Mouse (Mus musculus) embryonic facial prominence, embryonic 12.5 days (tissue): Measurements from ENCODE around the gene Cxcr4. TPM values are rescaled to one million over a fixed set of nuclear protein-coding genes. Genes with fewer than 3 reads are reported as not detected.

Source experiments
- ATAC-seq: fragments of 200-750 bp; cut with Nextera tagmentation; 2 replicates; pipeline ENCODE4 v1.8.0; 2017; ENCODE audit not compliant: insufficient number of reproducible peaks, insufficient read depth, low FRiP score, low TSS enrichment
- H3K27ac ChIP-seq: fragments of 300-500 bp; sonication (generic); 2 replicates; pipeline ENCODE4 v1.5.1; 2016; ENCODE audit warnings: mild to moderate bottlenecking
- H3K27me3 ChIP-seq: fragments of 300-500 bp; sonication (generic); 2 replicates; pipeline ENCODE4 v1.6.1; 2016; ENCODE audit warnings: mild to moderate bottlenecking, moderate library complexity
- H3K36me3 ChIP-seq: fragments of 300-500 bp; sonication (generic); 2 replicates; pipeline ENCODE4 v1.6.1; 2016; ENCODE audit warnings: mild to moderate bottlenecking
- H3K4me1 ChIP-seq: fragments of 300-500 bp; sonication (generic); 2 replicates; pipeline ENCODE4 v1.6.1; 2016
- H3K4me2 ChIP-seq: fragments of 300-500 bp; sonication (generic); replicated peaks from 2 replicates; pipeline ENCODE4 v1.6.1; 2016; ENCODE audit warnings: mild to moderate bottlenecking, moderate library complexity
- H3K4me3 ChIP-seq: fragments of 300-500 bp; sonication (generic); 2 replicates; pipeline ENCODE4 v1.5.1; 2016; ENCODE audit warnings: mild to moderate bottlenecking
- H3K9ac ChIP-seq: fragments of 300-500 bp; sonication (generic); 2 replicates; pipeline ENCODE4 v1.6.1; 2016; ENCODE audit warnings: mild to moderate bottlenecking, moderate library complexity
- H3K9me3 ChIP-seq: fragments of 300-500 bp; sonication (generic); 2 replicates; pipeline ENCODE4 v1.6.1; 2016; ENCODE audit warnings: mild to moderate bottlenecking, moderate library complexity
- WGBS: fragments of 180-500 bp; shearing (Covaris S2); methylation state at CpG from one replicate; pipeline ENCODE4 v1.1.7; 2016; 5-methylcytosine and 5-hydroxymethylcytosine counted together
- polyA plus RNA-seq: library from polyadenylated mRNA; unstranded; fragments of >200 nt; fragmentation: Nextera tagmentation; extraction: Ambion mirVana; gene quantifications from 2 replicates; pipeline ENCODE4 v1.2.1, GENCODE M21; 2016

The Cxcr4 gene
- polyA plus RNA-seq, 1 experiment from 2014 or later = 4.8 TPM

DNA sequence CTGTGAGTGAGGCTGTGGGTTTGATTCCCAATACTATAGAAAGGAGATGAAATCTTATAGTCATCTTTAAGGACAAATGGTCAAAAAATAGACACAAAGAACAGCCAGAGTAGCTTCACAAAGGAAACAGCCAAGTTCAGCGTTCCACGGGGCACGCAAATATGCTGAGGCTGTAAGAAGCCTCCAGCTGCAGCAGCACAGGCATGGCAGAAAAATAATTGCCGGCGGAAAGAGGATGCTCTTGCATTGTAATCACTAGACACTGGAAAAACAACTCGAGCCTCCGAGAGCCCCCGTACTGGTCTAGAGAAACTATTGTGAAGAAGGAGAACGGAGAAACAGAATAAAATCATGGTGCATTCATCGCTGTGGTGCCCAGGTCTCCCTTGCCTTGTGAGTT lies 52.5 kb downstream of the Cxcr4 start:
- no peaks in the 10 kb centered on the region for H3K9me3 ChIP-seq
- no peaks in the 10 kb centered on the region for H3K36me3 ChIP-seq
- no peak overlapping the region for H3K4me3 ChIP-seq
- no peaks in the 10 kb centered on the region for H3K27me3 ChIP-seq
- no peak for ATAC-seq
- H3K4me2 ChIP-seq = no peak overlapping the region
- no peaks in the 10 kb centered on the region for H3K4me1 ChIP-seq
- no peak overlapping the region for H3K9ac ChIP-seq
- WGBS = 74% methylated on average over 10 of the region's 10 CpGs
- H3K27ac ChIP-seq = no peak overlapping the region

Other genes starting within 250 kb of the Cxcr4 start
- gene Mcm6, start 232.6 kb downstream of the Cxcr4 start, polyA plus RNA-seq = 265 and 275 TPM in 2 replicates
- gene Dars, start 174.9 kb downstream of the Cxcr4 start, polyA plus RNA-seq = 148 and 164 TPM in 2 replicates